Mouse (Mus musculus) embryonic facial prominence, embryonic 10.5 days (tissue): ENCODE measurements at regions not wholly inside any gene's neighbourhood (a gene's known extent, or its start where the extent isn't known, plus 50 kb on each side); places are given as distances from the start of the nearest gene placed in this dataset.

ENCODE experiments used
- DNase-seq: peaks from one replicate; pipeline ENCODE4 v3.0.0-alpha.2; 2017; ENCODE audit warnings: low spot score
- H3K27ac ChIP-seq: fragments of 300-500 bp; sonication (generic); replicated peaks from 2 replicates; pipeline ENCODE4 v1.5.1; 2016; ENCODE audit warnings: mild to moderate bottlenecking
- H3K27me3 ChIP-seq: fragments of 300-500 bp; sonication (generic); replicated peaks from 2 replicates; pipeline ENCODE4 v1.6.1; 2016; ENCODE audit warnings: low read depth, mild to moderate bottlenecking; ENCODE audit not compliant: poor library complexity, severe bottlenecking
- H3K36me3 ChIP-seq: fragments of 300-500 bp; sonication (generic); replicated peaks from 2 replicates; pipeline ENCODE4 v1.6.1; 2016; ENCODE audit warnings: mild to moderate bottlenecking, moderate library complexity
- H3K4me1 ChIP-seq: fragments of 300-500 bp; sonication (generic); 2 replicates; pipeline ENCODE4 v1.6.1; 2016
- H3K4me3 ChIP-seq: fragments of 300-500 bp; sonication (generic); 2 replicates; pipeline ENCODE4 v1.5.1; 2016; ENCODE audit warnings: mild to moderate bottlenecking, moderate library complexity
- H3K9me3 ChIP-seq: fragments of 300-500 bp; sonication (generic); 2 replicates; pipeline ENCODE4 v1.6.1; 2016; ENCODE audit warnings: mild to moderate bottlenecking
- WGBS: fragments of 180-500 bp; shearing (Covaris S2); methylation state at CpG from one replicate; pipeline ENCODE4 v1.1.7; 2016; 5-methylcytosine and 5-hydroxymethylcytosine counted together

GRCm38 (mm10) chr16:87124519-87124918, 229.5 kb upstream of the N6amt1 start:
- no peaks in the 10 kb centered on the region for H3K36me3 ChIP-seq
- H3K27ac ChIP-seq = no peak overlapping the region
- H3K4me1 ChIP-seq = no peaks in the 10 kb centered on the region
- WGBS = 90% methylated on average over 7 of the region's 7 CpGs
- no peaks in the 10 kb centered on the region for H3K9me3 ChIP-seq
- no peaks in the 10 kb centered on the region for H3K27me3 ChIP-seq
- H3K4me3 ChIP-seq = no peak overlapping the region
- DNase-seq = no peak

- H3K27ac ChIP-seq = no peak overlapping the region
- H3K4me3 ChIP-seq = no peak overlapping the region
- DNase-seq = no peak
- H3K27me3 ChIP-seq = no peaks in the 10 kb centered on the region
- H3K36me3 ChIP-seq = no peaks in the 10 kb centered on the region
- H3K9me3 ChIP-seq = no peaks in the 10 kb centered on the region
- no peaks in the 10 kb centered on the region for H3K4me1 ChIP-seq
- WGBS = 80% methylated on average over 2 of the region's 2 CpGs
Observed at GRCm38 (mm10) chr16:87103599-87103998, 250.4 kb upstream of the N6amt1 start.

- Histone ChIP-seq H3K4me3 (no peak overlapping the region), H3K27ac (no peak overlapping the region), H3K4me1 (no peaks in the 10 kb centered on the region), H3K36me3 (no peaks in the 10 kb centered on the region), H3K27me3 (no peaks in the 10 kb centered on the region), H3K9me3 (no peaks in the 10 kb centered on the region)
- DNase-seq = no peak
Observed at GRCm38 (mm10) chr16:87102057-87102456, 251.9 kb upstream of the N6amt1 start.

GRCm38 (mm10) chr16:87092011-87092410, 262.0 kb upstream of the N6amt1 start:
- DNase-seq = no peak
- no peaks in the 10 kb centered on the region for H3K4me1 ChIP-seq
- H3K9me3 ChIP-seq = no peaks in the 10 kb centered on the region
- no peak overlapping the region for H3K4me3 ChIP-seq
- no peak overlapping the region for H3K27ac ChIP-seq
- no peaks in the 10 kb centered on the region for H3K36me3 ChIP-seq
- no peaks in the 10 kb centered on the region for H3K27me3 ChIP-seq
- 88% methylated on average over 2 of the region's 2 CpGs for whole genome bisulfite sequencing

- no peak for DNase-seq
- H3K27ac ChIP-seq = no peak overlapping the region
- H3K4me3 ChIP-seq = no peak overlapping the region
- H3K36me3 ChIP-seq = no peaks in the 10 kb centered on the region
- H3K4me1 ChIP-seq = no peaks in the 10 kb centered on the region
- H3K27me3 ChIP-seq = no peaks in the 10 kb centered on the region
- WGBS = 83% methylated on average over 3 of the region's 3 CpGs
- H3K9me3 ChIP-seq = no peaks in the 10 kb centered on the region
Observed at GRCm38 (mm10) chr16:87089322-87089721, 264.7 kb upstream of the N6amt1 start.

GRCm38 (mm10) chr16:87083505-87083904, 270.5 kb upstream of the N6amt1 start:
- Histone ChIP-seq H3K9me3 (no peaks in the 10 kb centered on the region), H3K27ac (no peak overlapping the region), H3K4me1 (no peaks in the 10 kb centered on the region; the same call in 1 of the 2 replicates), H3K27me3 (no peaks in the 10 kb centered on the region), H3K36me3 (no peaks in the 10 kb centered on the region), H3K4me3 (no peak overlapping the region)
- DNase-seq = no peak
- 71% methylated on average over 2 of the region's 2 CpGs for WGBS

GRCm38 (mm10) chr16:87077385-87077784, 276.6 kb upstream of the N6amt1 start:
- H3K27ac ChIP-seq = no peak overlapping the region
- H3K9me3 ChIP-seq = no peaks in the 10 kb centered on the region
- no peaks in the 10 kb centered on the region for H3K27me3 ChIP-seq
- DNase-seq = no peak
- no peak overlapping the region for H3K4me3 ChIP-seq
- no peaks in the 10 kb centered on the region for H3K36me3 ChIP-seq
- 92% methylated on average over 2 of the region's 2 CpGs for WGBS
- H3K4me1 ChIP-seq = no peaks in the 10 kb centered on the region

- Histone ChIP-seq H3K4me1 (no peaks in the 10 kb centered on the region), H3K4me3 (no peak overlapping the region)
- DNase-seq = no peak
Observed at GRCm38 (mm10) chr16:87069294-87069693, 284.7 kb upstream of the N6amt1 start.

GRCm38 (mm10) chr16:87067981-87068380, 286.0 kb upstream of the N6amt1 start:
- Histone ChIP-seq H3K4me1 (no peaks in the 10 kb centered on the region), H3K36me3 (no peaks in the 10 kb centered on the region), H3K4me3 (no peak overlapping the region), H3K27ac (no peak overlapping the region), H3K27me3 (no peaks in the 10 kb centered on the region), H3K9me3 (no peaks in the 10 kb centered on the region)
- DNase-seq = no peak
- WGBS = 81% methylated on average over 1 of the region's 1 CpGs

More at GRCm38 (mm10) chr16:87069294-87069693, 284.7 kb upstream of the N6amt1 start:
- H3K9me3 ChIP-seq = no peaks in the 10 kb centered on the region
- H3K27me3 ChIP-seq = no peaks in the 10 kb centered on the region
- no peaks in the 10 kb centered on the region for H3K36me3 ChIP-seq
- WGBS = 74% methylated on average over 2 of the region's 2 CpGs
- H3K27ac ChIP-seq = no peak overlapping the region

- Histone ChIP-seq H3K9me3 (no peaks in the 10 kb centered on the region), H3K27me3 (no peaks in the 10 kb centered on the region), H3K4me1 (no peaks in the 10 kb centered on the region), H3K36me3 (no peaks in the 10 kb centered on the region), H3K27ac (no peak overlapping the region), H3K4me3 (no peak overlapping the region)
- no peak for DNase-seq
- WGBS = 85% methylated on average over 5 of the region's 5 CpGs
Observed at GRCm38 (mm10) chr16:87067523-87067922, 286.5 kb upstream of the N6amt1 start.

- H3K27ac ChIP-seq = no peak overlapping the region
- no peaks in the 10 kb centered on the region for H3K9me3 ChIP-seq
- WGBS = 89% methylated on average over 8 of the region's 8 CpGs
- no peak overlapping the region for H3K4me3 ChIP-seq
- no peaks in the 10 kb centered on the region for H3K4me1 ChIP-seq
- no peak for DNase-seq
- H3K36me3 ChIP-seq = no peaks in the 10 kb centered on the region
- no peaks in the 10 kb centered on the region for H3K27me3 ChIP-seq
Observed at GRCm38 (mm10) chr16:87060473-87060872, 293.5 kb upstream of the N6amt1 start.

GRCm38 (mm10) chr16:87049741-87050383, 304.1 kb upstream of the N6amt1 start:
- WGBS = 84% methylated on average over 8 of the region's 8 CpGs
- no peak overlapping the region for H3K4me3 ChIP-seq
- DNase-seq = no peak
- no peaks in the 10 kb centered on the region for H3K9me3 ChIP-seq
- no peaks in the 10 kb centered on the region for H3K4me1 ChIP-seq
- H3K36me3 ChIP-seq = no peaks in the 10 kb centered on the region
- H3K27ac ChIP-seq = no peak overlapping the region
- H3K27me3 ChIP-seq = no peaks in the 10 kb centered on the region

- no peaks in the 10 kb centered on the region for H3K36me3 ChIP-seq
- no peak for DNase-seq
- H3K27me3 ChIP-seq = no peaks in the 10 kb centered on the region
- no peaks in the 10 kb centered on the region for H3K4me1 ChIP-seq
- WGBS = 70% methylated on average over 5 of the region's 5 CpGs
- no peak overlapping the region for H3K27ac ChIP-seq
- no peak overlapping the region for H3K4me3 ChIP-seq
- no peaks in the 10 kb centered on the region for H3K9me3 ChIP-seq
Observed at GRCm38 (mm10) chr16:87044773-87045561, 309.0 kb upstream of the N6amt1 start.
